Mouse (Mus musculus) erythroblast, embryonic 14.5 days (primary cell): Measurements from ENCODE around the gene Pmel.
"Not testable (repeated sequence)": the region's sequence is repeated elsewhere in the genome, so short reads cannot be mapped to it uniquely, and the experiment has no call there.

Experiments used
- GATA1 ChIP-seq: IDR thresholded peaks from 2 replicates; pipeline ENCODE4 v1.6.1; 2012; ENCODE audit warnings: low read length, inconsistent platforms, mixed read lengths
- TAL1 ChIP-seq: IDR thresholded peaks from 3 replicates; pipeline ENCODE4 v1.6.1; 2012; ENCODE audit warnings: low read length, inconsistent platforms, mixed read lengths

DNA sequence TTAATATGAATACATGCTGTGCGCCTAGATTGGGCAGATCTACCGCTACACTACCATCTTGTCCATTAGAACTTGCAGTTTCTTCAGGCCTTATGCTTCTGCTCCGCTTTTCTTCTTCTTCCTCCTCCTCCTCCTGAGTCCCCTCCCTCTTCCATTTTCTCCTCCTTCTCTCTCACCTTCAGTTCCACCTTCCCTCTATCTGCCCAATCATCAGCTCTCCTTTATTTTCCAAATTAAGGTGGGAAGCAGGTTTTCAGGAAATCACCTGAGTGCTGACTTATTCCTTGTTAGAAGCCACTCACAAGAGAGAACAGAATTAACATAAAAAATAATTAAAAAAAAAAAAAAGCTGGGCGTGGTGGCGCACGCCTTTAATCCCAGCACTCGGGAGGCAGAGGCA lies 7.3 kb downstream of the Pmel start:
- not testable (repeated sequence) for TF ChIP-seq GATA1, TAL1
